Mouse (Mus musculus): Measurements from ENCODE around the gene Xirp2.

- TF ChIP-seq CTCF (IDR thresholded peaks at IDR 0.05; ENCODE audit: insufficient read depth, low read depth, low read length) (no peak), POLR2A (IDR thresholded peaks at IDR 0.05; ENCODE audit: insufficient read depth, low read depth, low read length) (no peak)
These were observed 21.2 kb downstream of the Xirp2 start for GRCm38 (mm10) chr2:67467036-67467435.

Data from olfactory bulb, adult 2 months (tissue).